Mouse (Mus musculus) myocyte (in vitro differentiated cells): Measurements from ENCODE around the gene Pcgf3.

ENCODE experiments used
- CEBPB ChIP-seq: IDR thresholded peaks from 2 replicates; pipeline ENCODE4 v1.6.1; 2011; ENCODE audit warnings: mild to moderate bottlenecking, moderate library complexity; ENCODE audit not compliant: poor library complexity, insufficient read depth, severe bottlenecking
- E2F4 ChIP-seq: IDR thresholded peaks from one replicate; pipeline ENCODE4 v1.6.1; 2011; ENCODE audit warnings: mild to moderate bottlenecking, control low read depth, moderate library complexity; ENCODE audit not compliant: insufficient read depth
- MAX ChIP-seq: IDR thresholded peaks from one replicate; pipeline ENCODE4 v1.6.1; 2011; ENCODE audit warnings: low read depth, mild to moderate bottlenecking, control low read depth
- MYOG ChIP-seq, 3 experiments: IDR thresholded peaks; one replicate each; pipeline ENCODE4 v1.6.1; 2011; ENCODE audit warnings: control low read depth in 2 of 3, low read depth in 2 of 3, mild to moderate bottlenecking in 2 of 3; ENCODE audit not compliant: insufficient read length in 2 of 3, control insufficient read depth in 1 of 3, insufficient read depth in 1 of 3
- POLR2A ChIP-seq: IDR thresholded peaks from one replicate; pipeline ENCODE4 v1.6.1; 2011; ENCODE audit warnings: low read depth, mild to moderate bottlenecking, control low read depth, moderate library complexity; ENCODE audit not compliant: insufficient read length
- SRF ChIP-seq: IDR thresholded peaks from one replicate; pipeline ENCODE4 v1.6.1; 2011; ENCODE audit warnings: low read depth; ENCODE audit not compliant: control insufficient read depth, insufficient read length
- TCF12 ChIP-seq: IDR thresholded peaks from one replicate; pipeline ENCODE4 v1.6.1; 2011; ENCODE audit warnings: mild to moderate bottlenecking, control low read depth; ENCODE audit not compliant: poor library complexity, insufficient read depth, severe bottlenecking
- USF1 ChIP-seq: IDR thresholded peaks from one replicate; pipeline ENCODE4 v1.6.1; 2011; ENCODE audit warnings: low read depth, mild to moderate bottlenecking, control low read depth, moderate library complexity

GRCm38 (mm10) chr5:108431196-108431595 lies 29.8 kb upstream of the Pcgf3 start:
- TF ChIP-seq POLR2A: no peak
- no peak for TF ChIP-seq E2F4
- no peak for TF ChIP-seq MAX
- TF ChIP-seq MYOG (IDR thresholded peaks at IDR 0.05; ENCODE audit: control insufficient read depth in 1 of 3, insufficient read depth in 1 of 3, insufficient read length in 2 of 3, low read depth in 2 of 3): no peak
- TF ChIP-seq CEBPB: no peak
- no peak for TF ChIP-seq USF1
- no peak for TF ChIP-seq TCF12
- no peak for TF ChIP-seq SRF
